Mouse (Mus musculus) lung, embryonic 16.5 days (tissue): Measurements from ENCODE around the gene Ace. TPM values are rescaled to one million over a fixed set of nuclear protein-coding genes. Genes with fewer than 3 reads are reported as not detected.

Experiments
- ATAC-seq: fragments of 200-750 bp; cut with Nextera tagmentation; 2 replicates; pipeline ENCODE4 v1.8.0; 2017; ENCODE audit warnings: low read depth, mild to moderate bottlenecking, moderate library complexity
- H3K27ac ChIP-seq: fragments of 300-500 bp; sonication (generic); 2 replicates; pipeline ENCODE4 v1.5.1; 2014; ENCODE audit warnings: mild to moderate bottlenecking, control low read depth, low read length
- H3K27me3 ChIP-seq: fragments of 300-500 bp; sonication (generic); 2 replicates; pipeline ENCODE4 v1.6.1; 2014; ENCODE audit warnings: low read depth, low read length, mixed read lengths; ENCODE audit not compliant: control insufficient read depth, insufficient read depth
- H3K36me3 ChIP-seq: fragments of 300-500 bp; sonication (generic); 2 replicates; pipeline ENCODE4 v1.6.1; 2014; ENCODE audit warnings: low read length; ENCODE audit not compliant: control insufficient read depth, insufficient read depth
- H3K4me1 ChIP-seq: fragments of 300-500 bp; sonication (generic); replicated peaks from 2 replicates; pipeline ENCODE4 v1.6.1; 2014; ENCODE audit warnings: low read length, mixed read lengths; ENCODE audit not compliant: control insufficient read depth, insufficient read depth
- H3K4me2 ChIP-seq: fragments of 300-500 bp; sonication (generic); 2 replicates; pipeline ENCODE4 v1.6.1; 2014; ENCODE audit warnings: low read depth, low read length, control low read depth
- H3K4me3 ChIP-seq: fragments of 300-500 bp; sonication (generic); 2 replicates; pipeline ENCODE4 v1.5.1; 2014; ENCODE audit warnings: mild to moderate bottlenecking, low read length, control low read depth
- H3K9ac ChIP-seq: fragments of 300-500 bp; sonication (generic); 2 replicates; pipeline ENCODE4 v1.6.1; 2014; ENCODE audit warnings: low read length, control low read depth
- H3K9me3 ChIP-seq: fragments of 300-500 bp; sonication (generic); 2 replicates; pipeline ENCODE4 v1.6.1; 2016; ENCODE audit warnings: low read length; ENCODE audit not compliant: control insufficient read depth
- WGBS: fragments of 180-500 bp; shearing (Covaris S2); extraction: QIAGEN DNeasy Blood & Tissue Kit; methylation state at CpG from one replicate; pipeline ENCODE4 v1.1.7; 2014; 5-methylcytosine and 5-hydroxymethylcytosine counted together
- polyA plus RNA-seq: library from polyadenylated mRNA; unstranded; fragments of >200 nt; fragmentation: Nextera tagmentation; extraction: Ambion mirVana; gene quantifications from 2 replicates; pipeline ENCODE4 v1.2.1, GENCODE M21; 2015

Gene Ace
- polyA plus RNA-seq, 1 experiment from 2014 or later = 16.2 TPM

DNA sequence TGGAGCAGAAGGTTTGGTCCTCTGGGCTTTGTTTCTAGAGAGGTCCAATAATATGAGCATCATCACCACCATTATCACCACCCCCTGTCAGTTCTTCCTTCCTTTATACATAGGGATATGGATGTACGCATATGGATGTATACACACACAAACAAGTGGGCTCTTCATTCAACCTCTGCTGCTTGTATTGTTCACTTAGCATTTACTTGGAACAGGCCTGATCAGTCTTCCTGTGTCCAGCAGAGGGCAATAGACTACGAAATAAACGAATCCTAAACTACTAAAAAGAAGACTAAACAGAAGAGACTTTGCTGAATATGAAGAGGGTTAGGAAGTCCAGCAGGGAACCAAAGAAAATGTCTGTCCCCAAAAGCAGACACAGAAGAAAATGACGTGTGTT, 34.0 kb downstream of the Ace start:
- Histone ChIP-seq H3K27me3 (no peaks in the 10 kb centered on the region), H3K9me3 (no peaks in the 10 kb centered on the region), H3K4me3 (no peak overlapping the region), H3K4me1 (no peaks in the 10 kb centered on the region), H3K27ac (no peak overlapping the region), H3K9ac (no peak overlapping the region), H3K4me2 (no peak overlapping the region), H3K36me3 (no peaks in the 10 kb centered on the region)
- WGBS = 29% methylated on average over 4 of the region's 4 CpGs
- no peak for ATAC-seq

- peaks cover 2% of the 10 kb centered on the region; the same call in 1 of the 2 replicates for H3K4me1 ChIP-seq
- H3K9ac ChIP-seq = no peak overlapping the region
- H3K27ac ChIP-seq = no peak overlapping the region
- 78% methylated on average over 1 of the region's 1 CpGs for WGBS
- no peaks in the 10 kb centered on the region for H3K9me3 ChIP-seq
- H3K4me2 ChIP-seq = no peak overlapping the region
- H3K36me3 ChIP-seq = no peaks in the 10 kb centered on the region
- ATAC-seq = no peak
- no peaks in the 10 kb centered on the region; the same call in 1 of the 2 replicates for H3K27me3 ChIP-seq
- H3K4me3 ChIP-seq = no peak overlapping the region
Measured at GRCm38 (mm10) chr11:106004576-106004975, 36.8 kb downstream of the Ace start.

DNA sequence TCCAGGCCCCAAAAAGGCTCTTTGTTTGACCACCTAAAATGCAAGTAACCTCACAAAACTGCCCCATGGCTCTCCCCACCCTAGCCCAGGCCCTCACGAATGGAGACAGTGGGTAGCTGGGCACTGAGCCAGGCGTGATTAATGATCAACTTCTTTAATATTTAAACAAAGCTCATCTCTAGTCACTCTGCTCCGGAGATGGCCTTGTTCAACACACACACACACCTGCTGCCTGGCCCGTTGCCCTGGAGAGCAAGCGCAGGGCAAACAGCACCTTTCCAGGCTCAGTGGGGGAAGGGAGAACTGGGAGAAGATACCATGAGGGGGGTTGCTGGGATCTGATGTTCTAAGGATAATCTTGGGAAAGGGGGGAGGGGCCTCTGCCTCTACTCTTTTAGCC, 38.2 kb downstream of the Ace start:
- WGBS = 13% methylated on average over 5 of the region's 5 CpGs
- Histone ChIP-seq H3K9ac (no peak overlapping the region), H3K27ac (no peak overlapping the region)

GRCm38 (mm10) chr11:106007821-106008220, 40.1 kb downstream of the Ace start, which contains the start of gene Kcnh6:
TSS of gene Kcnh6 (plus strand) at chr11:106008124.
- H3K27me3 ChIP-seq = no peaks in the 10 kb centered on the region; the same call in 1 of the 2 replicates
- H3K4me1 ChIP-seq = peaks cover 2% of the 10 kb centered on the region; the same call in 1 of the 2 replicates
- 1% methylated on average over 24 of the region's 25 CpGs for WGBS
- H3K4me2 ChIP-seq = peak within 1 kb of the TSS; percentile 64
- H3K9ac ChIP-seq = no peak within 1 kb of the TSS
- peak within 1 kb of the TSS; percentile 32 for H3K4me3 ChIP-seq
- ATAC-seq = peak; percentile 88
- H3K9me3 ChIP-seq = no peaks in the 10 kb centered on the region
- H3K27ac ChIP-seq = no peak within 1 kb of the TSS
- H3K36me3 ChIP-seq = no peaks in the 10 kb centered on the region

More for the DNA sequence above, 38.2 kb downstream of the Ace start:
- Histone ChIP-seq H3K4me3 (no peak overlapping the region), H3K27me3 (no peaks in the 10 kb centered on the region; the same call in 1 of the 2 replicates), H3K4me2 (no peak overlapping the region), H3K9me3 (no peaks in the 10 kb centered on the region), H3K36me3 (no peaks in the 10 kb centered on the region), H3K4me1 (peaks cover 2% of the 10 kb centered on the region; the same call in 1 of the 2 replicates)
- no peak for ATAC-seq

GRCm38 (mm10) chr11:106012711-106013110, 45.0 kb downstream of the Ace start:
- H3K9me3 ChIP-seq = no peaks in the 10 kb centered on the region
- H3K27me3 ChIP-seq = no peaks in the 10 kb centered on the region; the same call in 1 of the 2 replicates
- no peak overlapping the region for H3K27ac ChIP-seq
- no peak overlapping the region for H3K4me3 ChIP-seq
- no peak overlapping the region for H3K9ac ChIP-seq
- no peak overlapping the region for H3K4me2 ChIP-seq
- WGBS = 45% methylated on average over 7 of the region's 7 CpGs
- H3K36me3 ChIP-seq = no peaks in the 10 kb centered on the region
- no peak for ATAC-seq
- peaks cover 9% of the 10 kb centered on the region for H3K4me1 ChIP-seq

DNA sequence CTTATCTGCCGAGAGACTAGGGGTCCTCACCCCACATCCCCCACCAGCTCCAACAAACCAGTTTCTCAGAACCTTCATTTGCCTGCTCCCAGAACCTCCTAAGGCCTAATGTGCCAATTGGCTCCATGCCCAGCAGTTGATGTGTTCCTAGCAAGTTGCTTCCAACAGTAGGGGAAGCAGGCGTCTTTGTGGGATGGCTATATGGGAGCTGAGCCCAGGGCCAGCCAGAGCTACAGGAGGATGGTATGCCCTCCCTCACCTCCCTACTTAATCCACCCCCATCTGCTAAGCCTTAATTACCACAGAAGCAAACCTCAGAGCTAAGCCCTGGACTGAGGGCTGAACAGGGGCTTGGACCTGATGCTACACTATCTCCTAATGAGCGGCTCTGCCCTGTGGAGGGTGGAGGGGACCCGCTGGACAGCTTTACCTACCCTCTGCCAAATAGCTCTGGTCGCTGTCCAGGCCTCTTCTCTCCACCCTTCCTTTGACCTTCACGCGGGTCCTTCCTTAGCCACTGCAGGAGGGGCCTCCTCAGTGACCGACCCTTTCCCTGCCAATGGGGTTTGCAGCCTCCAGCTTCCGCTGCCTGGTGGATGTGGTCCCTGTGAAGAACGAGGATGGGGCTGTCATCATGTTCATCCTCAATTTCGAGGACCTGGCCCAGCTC, 45.9 kb downstream of the Ace start:
- Histone ChIP-seq H3K36me3 (no peaks in the 10 kb centered on the region), H3K4me2 (no peak overlapping the region), H3K4me1 (peaks cover 6% of the 10 kb centered on the region), H3K9ac (no peak overlapping the region), H3K4me3 (no peak overlapping the region), H3K27me3 (no peaks in the 10 kb centered on the region; the same call in 1 of the 2 replicates), H3K9me3 (no peaks in the 10 kb centered on the region), H3K27ac (no peak overlapping the region)
- no peak for ATAC-seq
- WGBS = 46% methylated on average over 11 of the region's 11 CpGs

- peaks cover 10% of the 10 kb centered on the region; the same call in 1 of the 2 replicates for H3K27me3 ChIP-seq
- ATAC-seq = no peak
- H3K36me3 ChIP-seq = no peaks in the 10 kb centered on the region
- no peak overlapping the region for H3K4me3 ChIP-seq
- H3K27ac ChIP-seq = no peak overlapping the region
- H3K4me1 ChIP-seq = peaks cover 14% of the 10 kb centered on the region
- no peaks in the 10 kb centered on the region for H3K9me3 ChIP-seq
- H3K9ac ChIP-seq = no peak overlapping the region
- H3K4me2 ChIP-seq = no peak overlapping the region
- WGBS = 75% methylated on average over 5 of the region's 5 CpGs
Measured at GRCm38 (mm10) chr11:106016440-106016839, 48.7 kb downstream of the Ace start.

DNA sequence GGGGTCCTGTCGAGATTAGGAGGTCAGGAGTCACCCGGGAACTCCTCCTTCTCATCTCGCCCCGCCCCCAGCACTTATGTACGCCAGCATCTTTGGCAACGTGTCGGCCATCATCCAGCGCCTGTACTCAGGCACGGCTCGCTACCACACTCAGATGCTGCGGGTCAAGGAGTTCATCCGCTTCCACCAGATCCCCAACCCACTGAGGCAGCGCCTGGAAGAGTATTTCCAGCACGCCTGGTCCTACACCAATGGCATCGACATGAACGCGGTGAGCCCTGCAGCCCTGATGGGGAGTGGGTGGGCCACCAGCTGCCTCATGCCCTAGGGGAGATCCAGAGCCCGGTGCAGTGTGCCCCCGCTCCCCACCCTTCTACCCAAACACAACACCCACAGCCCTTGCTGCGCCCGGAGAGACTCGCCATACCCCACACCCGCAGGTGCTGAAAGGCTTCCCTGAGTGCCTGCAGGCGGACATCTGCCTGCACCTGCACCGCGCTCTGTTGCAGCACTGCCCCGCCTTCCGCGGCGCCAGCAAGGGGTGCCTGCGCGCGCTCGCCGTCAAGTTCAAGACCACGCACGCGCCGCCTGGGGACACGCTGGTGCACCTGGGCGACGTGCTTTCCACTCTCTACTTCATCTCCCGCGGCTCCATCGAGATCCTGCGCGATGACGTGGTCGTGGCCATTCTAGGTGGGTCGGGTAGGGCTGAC, 52.5 kb downstream of the Ace start:
- H3K4me1 ChIP-seq = peaks cover 8% of the 10 kb centered on the region
- H3K4me2 ChIP-seq = peak overlapping the region; percentile 58
- H3K4me3 ChIP-seq = peak overlapping the region; percentile 31
- H3K36me3 ChIP-seq = no peaks in the 10 kb centered on the region
- H3K9ac ChIP-seq = peak overlapping the region; percentile 28; the same call in 1 of the 2 replicates
- H3K27ac ChIP-seq = no peak overlapping the region
- ATAC-seq = 0 out of 2 replicates have a peak, but pooled peaks have one; percentile 10
- 1% methylated on average over 50 of the region's 50 CpGs for WGBS
- H3K9me3 ChIP-seq = no peaks in the 10 kb centered on the region
- H3K27me3 ChIP-seq = peaks cover 10% of the 10 kb centered on the region; the same call in 1 of the 2 replicates

DNA sequence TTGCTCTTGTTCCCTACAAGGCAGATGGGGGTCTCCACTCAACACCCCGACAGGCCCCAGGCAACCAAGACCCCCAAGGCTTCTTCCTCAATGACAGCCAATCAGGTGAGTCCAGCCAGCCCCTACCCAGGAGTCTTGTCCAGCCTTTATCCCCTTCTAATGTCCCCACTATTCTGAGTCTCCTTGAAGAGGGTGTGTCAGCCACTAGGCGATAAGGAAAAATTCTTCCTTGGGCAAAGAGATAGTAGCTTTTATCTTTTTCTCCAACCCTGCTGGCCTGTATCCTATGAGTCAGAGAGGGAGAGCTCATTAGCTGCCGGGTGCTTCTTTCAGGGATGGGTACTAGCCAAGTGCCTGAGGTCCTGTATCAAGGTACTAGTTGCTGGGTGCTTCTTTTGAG, 58.0 kb downstream of the Ace start:
- no peak overlapping the region for H3K9ac ChIP-seq
- 67% methylated on average over 3 of the region's 3 CpGs for WGBS

More for the DNA sequence above, 58.0 kb downstream of the Ace start:
- Histone ChIP-seq H3K9me3 (no peaks in the 10 kb centered on the region), H3K4me2 (no peak overlapping the region), H3K36me3 (no peaks in the 10 kb centered on the region), H3K4me1 (no peaks in the 10 kb centered on the region), H3K27ac (no peak overlapping the region), H3K4me3 (no peak overlapping the region), H3K27me3 (no peaks in the 10 kb centered on the region)
- no peak for ATAC-seq
